Mouse (Mus musculus) left cerebral cortex, postnatal 25 days (tissue): ENCODE measurements around the gene Fnbp4. TPM values are rescaled to one million over a fixed set of nuclear protein-coding genes. Genes with fewer than 3 reads are reported as not detected.
"Not testable (repeated sequence)": the region's sequence is repeated elsewhere in the genome, so short reads cannot be mapped to it uniquely, and the experiment has no call there.

Experiments used
- DNase-seq, 2 experiments: peaks; one replicate each; pipeline ENCODE4 v3.0.0; 2022; ENCODE audit warnings: low spot score in 2 of 2, mixed read lengths in 1 of 2
- intact Hi-C: fragments of 180-260 bp; cut with DNase I; formaldehyde crosslinking; loops from one replicate; pipeline ENCODE4 v1.15.1; 2025
- total RNA-seq, 2 experiments: library from RNA; stranded (reverse); gene quantifications; 2 replicates each; pipeline ENCODE4 v1.2.3; 2021

Fnbp4 gene
- total RNA-seq, 2 experiments from 2014 or later = 50.3 to 52.0 TPM

GRCm38 (mm10) chr2:90781323-90781722 lies 36.2 kb downstream of the Fnbp4 start:
- DNase-seq = no peak
- intact Hi-C loops = loop anchor here (5.0 kb wide), 1 partner anchor 61 kb away; no protein-coding TSS in a partner anchor

- DNase-seq = no peak
- intact Hi-C loops = loop anchor here (5.0 kb wide), 1 partner anchor 60 kb away; no protein-coding TSS in a partner anchor
These were observed 36.8 kb downstream of the Fnbp4 start for GRCm38 (mm10) chr2:90781938-90782337.

GRCm38 (mm10) chr2:90782458-90782857 lies 37.3 kb downstream of the Fnbp4 start, which contains the start of gene Agbl2:
Gene Agbl2, plus strand, starts transcription at chr2:90782727.
- intact Hi-C loops = loop anchor here (5.0 kb wide), 1 partner anchor 60 kb away; no protein-coding TSS in a partner anchor

GRCm38 (mm10) chr2:90782901-90783486 lies 37.8 kb downstream of the Fnbp4 start:
- intact Hi-C loops = loop anchor here (5.0 kb wide), 1 partner anchor 59 kb away; no protein-coding TSS in a partner anchor
- no peak for DNase-seq

More at GRCm38 (mm10) chr2:90782458-90782857, 37.3 kb downstream of the Fnbp4 start, which contains the start of gene Agbl2:
- no peak for DNase-seq

- intact Hi-C loops = no loop called here
- no peak for DNase-seq
These were observed 43.0 kb downstream of the Fnbp4 start for GRCm38 (mm10) chr2:90788126-90788525.

GRCm38 (mm10) chr2:90808241-90809126 lies 63.3 kb downstream of the Fnbp4 start:
- intact Hi-C loops = no loop called here
- no peak for DNase-seq

- intact Hi-C loops = no loop called here
These were observed 65.6 kb downstream of the Fnbp4 start for GRCm38 (mm10) chr2:90810751-90811150.

GRCm38 (mm10) chr2:90815266-90815665 lies 70.1 kb downstream of the Fnbp4 start:
- no peak for DNase-seq
- intact Hi-C loops = no loop called here

More at GRCm38 (mm10) chr2:90810751-90811150, 65.6 kb downstream of the Fnbp4 start:
- no peak for DNase-seq

- intact Hi-C loops = no loop called here
- DNase-seq = no peak
These were observed 71.0 kb downstream of the Fnbp4 start for GRCm38 (mm10) chr2:90816144-90816543.

- intact Hi-C loops = no loop called here
- peak; percentile 4 to 73 for DNase-seq
These were observed 73.5 kb downstream of the Fnbp4 start for GRCm38 (mm10) chr2:90818710-90819109.

GRCm38 (mm10) chr2:90820894-90821293 lies 75.7 kb downstream of the Fnbp4 start:
- intact Hi-C loops = no loop called here
- DNase-seq = no peak

- DNase-seq = no peak
These were observed 77.8 kb downstream of the Fnbp4 start for GRCm38 (mm10) chr2:90822978-90823377.

GRCm38 (mm10) chr2:90823781-90824180 lies 78.6 kb downstream of the Fnbp4 start:
- peak in 1 of 2 experiments; percentile 64 for DNase-seq
- intact Hi-C loops = no loop called here

More at GRCm38 (mm10) chr2:90822978-90823377, 77.8 kb downstream of the Fnbp4 start:
- intact Hi-C loops = no loop called here

GRCm38 (mm10) chr2:90824528-90824927 lies 79.4 kb downstream of the Fnbp4 start:
- intact Hi-C loops, DNase-seq: not testable (repeated sequence)

- intact Hi-C loops = no loop called here
- DNase-seq = no peak
These were observed 80.5 kb downstream of the Fnbp4 start for GRCm38 (mm10) chr2:90825515-90826172.

GRCm38 (mm10) chr2:90828739-90829138 lies 83.6 kb downstream of the Fnbp4 start:
- DNase-seq = no peak
- intact Hi-C loops = no loop called here
